Mouse (Mus musculus): ENCODE measurements around the gene Atp13a3. TPM values are rescaled to one million over a fixed set of nuclear protein-coding genes. Genes with fewer than 3 reads are reported as not detected.

Atp13a3 gene
- polyA plus RNA-seq, 1 experiment from 2014 or later: 8.4 TPM

GRCm38 (mm10) chr16:30290436-30290835, 115.3 kb downstream of the Atp13a3 start:
- 45% methylated on average over 6 of the region's 6 CpGs for WGBS
- no peaks in the 10 kb centered on the region for H3K9me3 ChIP-seq (ENCODE audit: low read length)
- H3K4me2 ChIP-seq (replicated peaks; ENCODE audit: low read depth, low read length): no peak overlapping the region
- ATAC-seq (ENCODE audit: low FRiP score, low TSS enrichment): peak; percentile 79
- H3K36me3 ChIP-seq (ENCODE audit: insufficient read depth, low read length): no peaks in the 10 kb centered on the region
- H3K4me1 ChIP-seq (ENCODE audit: insufficient read depth, low read length): peaks cover 6% of the 10 kb centered on the region; the same call in 1 of the 2 replicates
- H3K4me3 ChIP-seq (ENCODE audit: low read length): no peak overlapping the region
- 0 out of 2 replicates have a peak, but pooled peaks cover under 1% of the 10 kb centered on the region for H3K27me3 ChIP-seq (ENCODE audit: insufficient read depth, low read length)
- no peak overlapping the region for H3K9ac ChIP-seq (replicated peaks; ENCODE audit: low read length)
- H3K27ac ChIP-seq (ENCODE audit: low read length): no peak overlapping the region

- Histone ChIP-seq H3K4me2 (replicated peaks; ENCODE audit: low read depth, low read length) (no peak overlapping the region), H3K4me1 (ENCODE audit: insufficient read depth, low read length) (peaks cover 31% of the 10 kb centered on the region), H3K4me3 (ENCODE audit: low read length) (no peak overlapping the region), H3K9me3 (ENCODE audit: low read length) (no peaks in the 10 kb centered on the region), H3K36me3 (ENCODE audit: insufficient read depth, low read length) (no peaks in the 10 kb centered on the region), H3K9ac (replicated peaks; ENCODE audit: low read length) (no peak overlapping the region), H3K27me3 (ENCODE audit: insufficient read depth, low read length) (peaks cover 35% of the 10 kb centered on the region), H3K27ac (ENCODE audit: low read length) (no peak overlapping the region)
- WGBS: 67% methylated on average over 4 of the region's 4 CpGs
- no peak for ATAC-seq (ENCODE audit: low FRiP score, low TSS enrichment)
Observed at GRCm38 (mm10) chr16:30285701-30286100, 120.1 kb downstream of the Atp13a3 start.

GRCm38 (mm10) chr16:30283743-30284337, 121.9 kb downstream of the Atp13a3 start:
- under 1% methylated on average over 15 of the region's 15 CpGs for WGBS
- H3K4me3 ChIP-seq (ENCODE audit: low read length): peak overlapping the region; percentile 17
- peak; percentile 44 for ATAC-seq (ENCODE audit: low FRiP score, low TSS enrichment)

DNA sequence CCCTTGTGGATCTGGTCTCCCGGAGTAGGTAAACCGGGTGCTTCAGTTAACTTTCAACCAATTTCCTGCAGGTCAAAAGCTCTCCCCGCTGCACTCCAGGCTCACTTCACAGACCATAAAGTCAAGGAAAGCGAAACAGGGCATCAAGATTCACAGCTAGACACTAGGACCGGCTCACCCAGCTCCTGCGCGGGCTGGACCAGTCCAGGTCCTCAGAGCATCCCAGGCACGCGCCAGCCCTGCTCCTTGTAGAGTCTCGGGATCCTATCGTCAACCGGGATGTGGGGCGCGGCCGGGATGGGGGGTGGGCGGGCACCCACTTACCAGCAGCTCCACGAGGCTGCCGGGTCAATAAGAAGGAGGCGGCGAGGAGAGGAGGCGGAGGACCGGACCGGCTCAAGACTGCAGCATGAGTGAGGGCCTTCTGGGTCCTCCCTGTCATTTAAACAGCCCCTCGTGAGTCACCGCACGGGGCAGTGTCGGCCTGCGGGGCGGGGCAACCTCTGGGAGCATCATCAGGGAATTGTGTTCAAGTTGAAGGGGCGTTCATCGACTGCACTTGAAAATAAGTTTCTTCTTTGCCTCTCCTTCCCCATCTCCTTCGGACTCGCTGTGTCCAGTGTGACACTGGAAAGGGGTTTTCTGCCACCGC, 122.8 kb downstream of the Atp13a3 start, which contains the start of gene Lrrc15:
Gene Lrrc15, minus strand, starts transcription at position 413 of the 652 bp plus-strand sequence.
- Histone ChIP-seq H3K4me1 (ENCODE audit: insufficient read depth, low read length) (peaks cover 30% of the 10 kb centered on the region), H3K36me3 (ENCODE audit: insufficient read depth, low read length) (no peaks in the 10 kb centered on the region), H3K9ac (replicated peaks; ENCODE audit: low read length) (peak within 1 kb of the TSS; percentile 39; the same call in 1 of the 2 replicates), H3K9me3 (ENCODE audit: low read length) (no peaks in the 10 kb centered on the region), H3K27me3 (ENCODE audit: insufficient read depth, low read length) (peaks cover 35% of the 10 kb centered on the region), H3K27ac (ENCODE audit: low read length) (no peak within 1 kb of the TSS), H3K4me2 (replicated peaks; ENCODE audit: low read depth, low read length) (peak within 1 kb of the TSS; percentile 57), H3K4me3 (ENCODE audit: low read length) (peak within 1 kb of the TSS; percentile 38)
- ATAC-seq (ENCODE audit: low FRiP score, low TSS enrichment): peak; percentile 66
- 2% methylated on average over 30 of the region's 34 CpGs for WGBS

More at GRCm38 (mm10) chr16:30283743-30284337, 121.9 kb downstream of the Atp13a3 start:
- peak overlapping the region; percentile 46 for H3K4me2 ChIP-seq (replicated peaks; ENCODE audit: low read depth, low read length)
- no peaks in the 10 kb centered on the region for H3K9me3 ChIP-seq (ENCODE audit: low read length)
- peaks cover 35% of the 10 kb centered on the region for H3K27me3 ChIP-seq (ENCODE audit: insufficient read depth, low read length)
- H3K4me1 ChIP-seq (ENCODE audit: insufficient read depth, low read length): peaks cover 30% of the 10 kb centered on the region
- H3K27ac ChIP-seq (ENCODE audit: low read length): no peak overlapping the region
- H3K36me3 ChIP-seq (ENCODE audit: insufficient read depth, low read length): no peaks in the 10 kb centered on the region
- no peak overlapping the region for H3K9ac ChIP-seq (replicated peaks; ENCODE audit: low read length)

- ATAC-seq (ENCODE audit: low FRiP score, low TSS enrichment): no peak
- H3K36me3 ChIP-seq (ENCODE audit: insufficient read depth, low read length): no peaks in the 10 kb centered on the region
- H3K4me2 ChIP-seq (replicated peaks; ENCODE audit: low read depth, low read length): no peak overlapping the region
- no peak overlapping the region for H3K27ac ChIP-seq (ENCODE audit: low read length)
- H3K27me3 ChIP-seq (ENCODE audit: insufficient read depth, low read length): peaks cover 35% of the 10 kb centered on the region
- WGBS: 8% methylated on average over 4 of the region's 4 CpGs
- H3K9me3 ChIP-seq (ENCODE audit: low read length): no peaks in the 10 kb centered on the region
- H3K4me1 ChIP-seq (ENCODE audit: insufficient read depth, low read length): peaks cover 30% of the 10 kb centered on the region
- no peak overlapping the region for H3K4me3 ChIP-seq (ENCODE audit: low read length)
- no peak overlapping the region for H3K9ac ChIP-seq (replicated peaks; ENCODE audit: low read length)
Observed at GRCm38 (mm10) chr16:30280676-30281297, 125.0 kb downstream of the Atp13a3 start.

DNA sequence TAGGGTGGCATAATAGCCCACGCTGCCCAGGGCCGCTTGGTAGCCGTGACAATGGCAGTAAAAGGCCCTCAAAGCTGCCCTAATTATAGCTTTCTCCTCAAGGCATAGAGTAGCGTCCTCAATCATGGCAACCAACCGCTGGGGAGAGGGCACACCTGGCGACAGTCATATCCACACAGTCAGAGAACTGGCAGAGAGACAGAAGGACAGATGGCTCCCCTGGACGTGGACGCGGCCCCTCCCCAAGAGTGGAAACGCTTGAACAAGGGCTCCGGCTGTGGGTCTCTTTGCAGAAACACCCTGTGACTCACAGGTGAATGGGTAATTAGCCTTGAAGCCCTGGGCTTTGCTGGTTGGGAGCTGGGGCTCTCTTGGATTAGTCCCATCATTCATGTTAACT, 127.4 kb downstream of the Atp13a3 start:
- no peak overlapping the region for H3K4me2 ChIP-seq (replicated peaks; ENCODE audit: low read depth, low read length)
- no peak for ATAC-seq (ENCODE audit: low FRiP score, low TSS enrichment)
- 69% methylated on average over 11 of the region's 11 CpGs for WGBS

DNA sequence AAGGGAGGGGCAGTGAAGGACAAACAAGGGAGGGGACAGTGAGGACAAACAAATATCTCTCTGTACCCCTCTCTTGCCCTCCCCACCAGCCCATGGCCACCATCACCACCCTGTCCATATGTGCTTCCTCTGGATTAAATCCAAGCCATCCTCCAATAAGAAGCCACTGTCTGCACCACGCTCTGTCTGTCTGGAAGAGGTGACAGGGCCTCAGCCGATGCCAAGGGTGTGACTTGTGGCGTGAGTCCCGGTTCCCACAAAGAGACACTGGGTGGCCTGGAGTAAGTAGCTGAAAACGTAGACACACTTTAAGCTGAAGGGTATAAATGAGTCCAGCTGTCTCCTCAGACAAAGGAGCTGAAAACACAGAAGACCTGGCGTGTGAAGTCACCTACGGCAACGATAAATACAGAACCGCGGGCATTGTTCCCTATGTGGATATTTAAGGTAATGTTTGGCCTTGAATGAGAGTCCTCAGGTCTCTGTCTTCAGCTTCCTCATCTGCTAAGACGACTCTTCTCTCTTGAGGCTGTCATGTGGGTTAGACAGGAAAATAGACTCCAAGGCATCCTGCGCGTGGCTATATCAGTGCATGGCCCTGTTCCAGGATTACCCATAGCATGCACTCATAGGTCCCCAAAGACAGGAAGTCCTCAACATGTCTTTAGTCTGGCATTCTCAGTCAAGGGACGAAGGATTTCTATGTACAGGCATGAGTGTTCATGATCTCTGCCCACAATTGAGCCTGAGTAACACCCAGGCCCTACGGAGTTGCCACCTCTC, 130.0 kb downstream of the Atp13a3 start:
- no peak overlapping the region for H3K27ac ChIP-seq (ENCODE audit: low read length)
- no peak for ATAC-seq (ENCODE audit: low FRiP score, low TSS enrichment)
- H3K36me3 ChIP-seq (ENCODE audit: insufficient read depth, low read length): no peaks in the 10 kb centered on the region
- H3K4me1 ChIP-seq (ENCODE audit: insufficient read depth, low read length): peaks cover 5% of the 10 kb centered on the region
- H3K4me2 ChIP-seq (replicated peaks; ENCODE audit: low read depth, low read length): no peak overlapping the region
- no peak overlapping the region for H3K9ac ChIP-seq (replicated peaks; ENCODE audit: low read length)
- no peaks in the 10 kb centered on the region for H3K27me3 ChIP-seq (ENCODE audit: insufficient read depth, low read length)
- H3K4me3 ChIP-seq (ENCODE audit: low read length): no peak overlapping the region
- WGBS: 81% methylated on average over 15 of the region's 15 CpGs
- H3K9me3 ChIP-seq (ENCODE audit: low read length): no peaks in the 10 kb centered on the region

More for the DNA sequence above, 127.4 kb downstream of the Atp13a3 start:
- Histone ChIP-seq H3K27ac (ENCODE audit: low read length) (no peak overlapping the region), H3K9me3 (ENCODE audit: low read length) (no peaks in the 10 kb centered on the region), H3K9ac (replicated peaks; ENCODE audit: low read length) (no peak overlapping the region), H3K4me1 (ENCODE audit: insufficient read depth, low read length) (peaks cover 21% of the 10 kb centered on the region), H3K27me3 (ENCODE audit: insufficient read depth, low read length) (peaks cover 17% of the 10 kb centered on the region), H3K4me3 (ENCODE audit: low read length) (no peak overlapping the region), H3K36me3 (ENCODE audit: insufficient read depth, low read length) (no peaks in the 10 kb centered on the region)

- H3K36me3 ChIP-seq (ENCODE audit: insufficient read depth, low read length): no peaks in the 10 kb centered on the region
- no peak overlapping the region for H3K4me2 ChIP-seq (replicated peaks; ENCODE audit: low read depth, low read length)
- H3K27ac ChIP-seq (ENCODE audit: low read length): no peak overlapping the region
Observed at GRCm38 (mm10) chr16:30273065-30273464, 132.7 kb downstream of the Atp13a3 start.

GRCm38 (mm10) chr16:30271941-30272595, 133.7 kb downstream of the Atp13a3 start:
- no peaks in the 10 kb centered on the region for H3K4me1 ChIP-seq (ENCODE audit: insufficient read depth, low read length)
- H3K9ac ChIP-seq (replicated peaks; ENCODE audit: low read length): no peak overlapping the region
- H3K4me3 ChIP-seq (ENCODE audit: low read length): no peak overlapping the region
- WGBS: 73% methylated on average over 6 of the region's 6 CpGs
- H3K36me3 ChIP-seq (ENCODE audit: insufficient read depth, low read length): no peaks in the 10 kb centered on the region
- no peaks in the 10 kb centered on the region for H3K9me3 ChIP-seq (ENCODE audit: low read length)
- H3K27me3 ChIP-seq (ENCODE audit: insufficient read depth, low read length): no peaks in the 10 kb centered on the region
- no peak overlapping the region for H3K27ac ChIP-seq (ENCODE audit: low read length)
- no peak overlapping the region for H3K4me2 ChIP-seq (replicated peaks; ENCODE audit: low read depth, low read length)
- no peak for ATAC-seq (ENCODE audit: low FRiP score, low TSS enrichment)

More at GRCm38 (mm10) chr16:30273065-30273464, 132.7 kb downstream of the Atp13a3 start:
- no peak overlapping the region for H3K4me3 ChIP-seq (ENCODE audit: low read length)
- WGBS: 92% methylated on average over 8 of the region's 8 CpGs
- H3K4me1 ChIP-seq (ENCODE audit: insufficient read depth, low read length): no peaks in the 10 kb centered on the region
- no peaks in the 10 kb centered on the region for H3K9me3 ChIP-seq (ENCODE audit: low read length)
- H3K27me3 ChIP-seq (ENCODE audit: insufficient read depth, low read length): no peaks in the 10 kb centered on the region
- H3K9ac ChIP-seq (replicated peaks; ENCODE audit: low read length): no peak overlapping the region
- no peak for ATAC-seq (ENCODE audit: low FRiP score, low TSS enrichment)

All from kidney, embryonic 16.5 days (tissue).